Mouse (Mus musculus): ENCODE data around the gene 4931406P16Rik. TPM values are rescaled to one million over a fixed set of nuclear protein-coding genes. Genes with fewer than 3 reads are reported as not detected.

4931406P16Rik gene
- polyA plus RNA-seq, 1 experiment from 2014 or later, result 27.4 TPM

GRCm38 (mm10) chr7:34265876-34266346, 47.4 kb downstream of the 4931406P16Rik start:
- ATAC-seq, result no peak
- no peak overlapping the region for H3K4me3 ChIP-seq (ENCODE audit: low read length)
- H3K27me3 ChIP-seq (replicated peaks; ENCODE audit: control insufficient read depth, insufficient read depth, low read length), result no peaks in the 10 kb centered on the region
- 59% methylated on average over 5 of the region's 5 CpGs for WGBS
- H3K36me3 ChIP-seq (ENCODE audit: control insufficient read depth, insufficient read depth, low read length), result peaks cover 7% of the 10 kb centered on the region
- no peaks in the 10 kb centered on the region for H3K9me3 ChIP-seq (ENCODE audit: control insufficient read depth, low read length)
- H3K27ac ChIP-seq (ENCODE audit: low read depth, low read length), result 0 out of 2 replicates have a peak overlapping the region, but pooled peaks have one; percentile 9
- no peaks in the 10 kb centered on the region; the same call in 1 of the 2 replicates for H3K4me1 ChIP-seq (ENCODE audit: control insufficient read depth, insufficient read depth, low read depth, low read length)
- H3K9ac ChIP-seq (ENCODE audit: low read depth, low read length), result no peak overlapping the region
- no peak overlapping the region for H3K4me2 ChIP-seq (ENCODE audit: low read length)

- peaks cover 7% of the 10 kb centered on the region for H3K36me3 ChIP-seq (ENCODE audit: control insufficient read depth, insufficient read depth, low read length)
- H3K27me3 ChIP-seq (replicated peaks; ENCODE audit: control insufficient read depth, insufficient read depth, low read length), result no peaks in the 10 kb centered on the region
- no peak overlapping the region for H3K9ac ChIP-seq (ENCODE audit: low read depth, low read length)
- H3K4me2 ChIP-seq (ENCODE audit: low read length), result no peak overlapping the region
- WGBS, result 94% methylated on average over 5 of the region's 5 CpGs
- no peak overlapping the region for H3K4me3 ChIP-seq (ENCODE audit: low read length)
- ATAC-seq, result no peak
- no peaks in the 10 kb centered on the region for H3K9me3 ChIP-seq (ENCODE audit: control insufficient read depth, low read length)
- H3K4me1 ChIP-seq (ENCODE audit: control insufficient read depth, insufficient read depth, low read depth, low read length), result no peaks in the 10 kb centered on the region; the same call in 1 of the 2 replicates
- no peak overlapping the region for H3K27ac ChIP-seq (ENCODE audit: low read depth, low read length)
These were observed 49.9 kb downstream of the 4931406P16Rik start for GRCm38 (mm10) chr7:34263437-34263836.

GRCm38 (mm10) chr7:34258407-34258806, 54.9 kb downstream of the 4931406P16Rik start:
- Histone ChIP-seq H3K4me2 (ENCODE audit: low read length) (no peak overlapping the region), H3K9me3 (ENCODE audit: control insufficient read depth, low read length) (no peaks in the 10 kb centered on the region), H3K27me3 (replicated peaks; ENCODE audit: control insufficient read depth, insufficient read depth, low read length) (no peaks in the 10 kb centered on the region), H3K4me1 (ENCODE audit: control insufficient read depth, insufficient read depth, low read depth, low read length) (no peaks in the 10 kb centered on the region), H3K9ac (ENCODE audit: low read depth, low read length) (no peak overlapping the region), H3K4me3 (ENCODE audit: low read length) (no peak overlapping the region), H3K27ac (ENCODE audit: low read depth, low read length) (no peak overlapping the region), H3K36me3 (ENCODE audit: control insufficient read depth, insufficient read depth, low read length) (peaks cover 12% of the 10 kb centered on the region)
- no peak for ATAC-seq
- 81% methylated on average over 1 of the region's 1 CpGs for WGBS

GRCm38 (mm10) chr7:34257279-34257678, 56.1 kb downstream of the 4931406P16Rik start:
- 90% methylated on average over 9 of the region's 9 CpGs for WGBS
- ATAC-seq, result no peak
- Histone ChIP-seq H3K27ac (ENCODE audit: low read depth, low read length) (no peak overlapping the region), H3K4me1 (ENCODE audit: control insufficient read depth, insufficient read depth, low read depth, low read length) (no peaks in the 10 kb centered on the region), H3K9ac (ENCODE audit: low read depth, low read length) (no peak overlapping the region), H3K36me3 (ENCODE audit: control insufficient read depth, insufficient read depth, low read length) (peaks cover 12% of the 10 kb centered on the region), H3K9me3 (ENCODE audit: control insufficient read depth, low read length) (no peaks in the 10 kb centered on the region), H3K4me3 (ENCODE audit: low read length) (no peak overlapping the region), H3K4me2 (ENCODE audit: low read length) (no peak overlapping the region), H3K27me3 (replicated peaks; ENCODE audit: control insufficient read depth, insufficient read depth, low read length) (no peaks in the 10 kb centered on the region)

- Histone ChIP-seq H3K4me2 (ENCODE audit: low read length) (no peak overlapping the region), H3K36me3 (ENCODE audit: control insufficient read depth, insufficient read depth, low read length) (peaks cover 6% of the 10 kb centered on the region), H3K4me1 (ENCODE audit: control insufficient read depth, insufficient read depth, low read depth, low read length) (no peaks in the 10 kb centered on the region), H3K4me3 (ENCODE audit: low read length) (no peak overlapping the region), H3K9me3 (ENCODE audit: control insufficient read depth, low read length) (no peaks in the 10 kb centered on the region), H3K9ac (ENCODE audit: low read depth, low read length) (no peak overlapping the region), H3K27me3 (replicated peaks; ENCODE audit: control insufficient read depth, insufficient read depth, low read length) (no peaks in the 10 kb centered on the region), H3K27ac (ENCODE audit: low read depth, low read length) (no peak overlapping the region)
- no peak for ATAC-seq
- 84% methylated on average over 1 of the region's 1 CpGs for WGBS
These were observed 57.4 kb downstream of the 4931406P16Rik start for GRCm38 (mm10) chr7:34255916-34256315.

GRCm38 (mm10) chr7:34255137-34255536, 58.2 kb downstream of the 4931406P16Rik start:
- H3K4me3 ChIP-seq (ENCODE audit: low read length), result no peak overlapping the region
- H3K4me1 ChIP-seq (ENCODE audit: control insufficient read depth, insufficient read depth, low read depth, low read length), result no peaks in the 10 kb centered on the region
- ATAC-seq, result no peak
- no peaks in the 10 kb centered on the region for H3K27me3 ChIP-seq (replicated peaks; ENCODE audit: control insufficient read depth, insufficient read depth, low read length)
- peaks cover 6% of the 10 kb centered on the region for H3K36me3 ChIP-seq (ENCODE audit: control insufficient read depth, insufficient read depth, low read length)
- no peak overlapping the region for H3K27ac ChIP-seq (ENCODE audit: low read depth, low read length)
- WGBS, result 86% methylated on average over 3 of the region's 3 CpGs
- H3K9me3 ChIP-seq (ENCODE audit: control insufficient read depth, low read length), result no peaks in the 10 kb centered on the region
- H3K9ac ChIP-seq (ENCODE audit: low read depth, low read length), result no peak overlapping the region
- no peak overlapping the region for H3K4me2 ChIP-seq (ENCODE audit: low read length)

GRCm38 (mm10) chr7:34252030-34252429, 61.3 kb downstream of the 4931406P16Rik start:
- no peak overlapping the region for H3K4me3 ChIP-seq (ENCODE audit: low read length)
- peaks cover 13% of the 10 kb centered on the region for H3K36me3 ChIP-seq (ENCODE audit: control insufficient read depth, insufficient read depth, low read length)
- ATAC-seq, result peak; percentile 76; the same call in 1 of the 2 replicates
- no peaks in the 10 kb centered on the region for H3K27me3 ChIP-seq (replicated peaks; ENCODE audit: control insufficient read depth, insufficient read depth, low read length)
- H3K4me2 ChIP-seq (ENCODE audit: low read length), result no peak overlapping the region
- no peak overlapping the region for H3K27ac ChIP-seq (ENCODE audit: low read depth, low read length)
- 87% methylated on average over 2 of the region's 2 CpGs for WGBS
- H3K9ac ChIP-seq (ENCODE audit: low read depth, low read length), result no peak overlapping the region
- no peaks in the 10 kb centered on the region for H3K4me1 ChIP-seq (ENCODE audit: control insufficient read depth, insufficient read depth, low read depth, low read length)
- H3K9me3 ChIP-seq (ENCODE audit: control insufficient read depth, low read length), result no peaks in the 10 kb centered on the region

- Histone ChIP-seq H3K9me3 (ENCODE audit: control insufficient read depth, low read length) (no peaks in the 10 kb centered on the region), H3K4me2 (ENCODE audit: low read length) (no peak within 1 kb of the TSS), H3K9ac (ENCODE audit: low read depth, low read length) (no peak within 1 kb of the TSS), H3K36me3 (ENCODE audit: control insufficient read depth, insufficient read depth, low read length) (peaks cover 10% of the 10 kb centered on the region), H3K27ac (ENCODE audit: low read depth, low read length) (no peak within 1 kb of the TSS), H3K4me1 (ENCODE audit: control insufficient read depth, insufficient read depth, low read depth, low read length) (no peaks in the 10 kb centered on the region), H3K4me3 (ENCODE audit: low read length) (no peak within 1 kb of the TSS), H3K27me3 (replicated peaks; ENCODE audit: control insufficient read depth, insufficient read depth, low read length) (no peaks in the 10 kb centered on the region)
- 96% methylated on average over 7 of the region's 7 CpGs for WGBS
- ATAC-seq, result no peak
These were observed 62.6 kb downstream of the 4931406P16Rik start, which contains the start of gene Gm6096 for GRCm38 (mm10) chr7:34250738-34251137. Gm6096 (plus strand) TSS chr7:34251038.

- Histone ChIP-seq H3K9ac (ENCODE audit: low read depth, low read length) (no peak overlapping the region), H3K4me1 (ENCODE audit: control insufficient read depth, insufficient read depth, low read depth, low read length) (no peaks in the 10 kb centered on the region), H3K4me2 (ENCODE audit: low read length) (no peak overlapping the region), H3K4me3 (ENCODE audit: low read length) (no peak overlapping the region), H3K36me3 (ENCODE audit: control insufficient read depth, insufficient read depth, low read length) (peaks cover 24% of the 10 kb centered on the region), H3K9me3 (ENCODE audit: control insufficient read depth, low read length) (no peaks in the 10 kb centered on the region), H3K27me3 (replicated peaks; ENCODE audit: control insufficient read depth, insufficient read depth, low read length) (no peaks in the 10 kb centered on the region), H3K27ac (ENCODE audit: low read depth, low read length) (no peak overlapping the region)
- 96% methylated on average over 3 of the region's 3 CpGs for WGBS
- ATAC-seq, result no peak
These were observed 66.4 kb downstream of the 4931406P16Rik start for GRCm38 (mm10) chr7:34246870-34247499.

Data from hindbrain, embryonic 16.5 days (tissue).